Mouse (Mus musculus) MEL (cell line): ENCODE data around the gene Ercc5.

Experiments used
- CTCF ChIP-seq, 3 experiments: IDR thresholded peaks in 2 of 3; conservative IDR thresholded peaks in 1 of 3; 2 replicates each; pipeline ENCODE4 v1.5.1; 2011 to 2012; ENCODE audit warnings: low read length in 3 of 3, low read depth in 2 of 3, mild to moderate bottlenecking in 2 of 3, improper control_type of control experiment in 1 of 3, inconsistent platforms in 1 of 3, mixed read lengths in 1 of 3, moderate library complexity in 1 of 3; ENCODE audit not compliant: control insufficient read depth in 1 of 3, insufficient read depth in 1 of 3, poor library complexity in 1 of 3, severe bottlenecking in 1 of 3
- EP300 ChIP-seq, 2 experiments: IDR thresholded peaks; 2 replicates each; pipeline ENCODE4 v1.6.1; 2011; ENCODE audit warnings: improper control_type of control experiment in 2 of 2, low read length in 2 of 2, low read depth in 1 of 2, mild to moderate bottlenecking in 1 of 2
- KAT2A ChIP-seq: conservative IDR thresholded peaks from 2 replicates; pipeline ENCODE4 v1.6.1; 2012; ENCODE audit warnings: low read depth, low read length, improper control_type of control experiment, inconsistent platforms
- MAZ ChIP-seq: IDR thresholded peaks from 2 replicates; pipeline ENCODE4 v1.6.1; 2012; ENCODE audit warnings: low read depth, mild to moderate bottlenecking, inconsistent platforms, low read length, improper control_type of control experiment
- POLR2AphosphoS2 ChIP-seq: IDR thresholded peaks from 2 replicates; pipeline ENCODE4 v1.6.1; 2011; ENCODE audit warnings: low read length, improper control_type of control experiment
- SIN3A ChIP-seq: IDR thresholded peaks from 2 replicates; pipeline ENCODE4 v1.6.1; 2012; ENCODE audit warnings: low read length, improper control_type of control experiment, inconsistent platforms
- SMC3 ChIP-seq: IDR thresholded peaks from 2 replicates; pipeline ENCODE4 v1.6.1; 2011; ENCODE audit warnings: low read depth, low read length, improper control_type of control experiment
- TBP ChIP-seq: IDR thresholded peaks from 2 replicates; pipeline ENCODE4 v1.8.0; 2011; ENCODE audit warnings: low read depth, low read length, improper control_type of control experiment
- ZMIZ1 ChIP-seq: IDR thresholded peaks from 2 replicates; pipeline ENCODE4 v1.6.1; 2012; ENCODE audit warnings: low read depth, mild to moderate bottlenecking, inconsistent platforms, low read length, improper control_type of control experiment, moderate library complexity

DNA sequence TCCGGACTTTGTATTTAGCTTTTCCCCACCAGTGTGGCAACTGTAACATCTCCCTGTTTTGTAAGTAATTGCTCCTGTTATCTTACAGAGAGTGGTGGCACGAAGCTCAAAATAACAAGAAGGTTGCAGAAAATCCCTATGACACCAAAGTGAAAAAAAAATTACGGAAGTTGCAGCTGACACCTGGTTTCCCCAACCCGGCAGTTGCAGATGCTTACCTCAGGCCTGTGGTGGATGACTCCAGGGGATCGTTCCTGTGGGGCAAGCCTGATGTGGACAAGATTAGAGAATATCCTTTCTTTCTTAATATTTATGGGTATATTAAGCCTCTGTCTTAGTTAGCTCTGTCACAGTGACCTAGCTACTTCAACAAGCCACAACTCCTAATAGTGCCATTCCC is 30.5 kb downstream of the Ercc5 start:
- TF ChIP-seq CTCF (IDR thresholded peaks at IDR 0.05 in 2 of 3, conservative IDR thresholded peaks at IDR 0.05 in 1 of 3; ENCODE audit: control insufficient read depth in 1 of 3, insufficient read depth in 1 of 3, low read depth in 2 of 3, low read length in 3 of 3, poor library complexity in 1 of 3, severe bottlenecking in 1 of 3) = no peak
- no peak for TF ChIP-seq SIN3A
- no peak for TF ChIP-seq MAZ
- TF ChIP-seq EP300 (IDR thresholded peaks at IDR 0.05; ENCODE audit: low read depth in 1 of 2, low read length in 2 of 2) = no peak
- TF ChIP-seq KAT2A = no peak
- no peak for TF ChIP-seq POLR2AphosphoS2
- TF ChIP-seq ZMIZ1 = no peak
- no peak for TF ChIP-seq TBP
- TF ChIP-seq SMC3 = no peak
